Mouse (Mus musculus) bone marrow macrophage, adult 2 months (primary cell): Measurements from ENCODE around the gene Fkbp15.

ENCODE experiments used
- CTCF ChIP-seq: IDR thresholded peaks from 2 replicates; pipeline ENCODE4 v1.5.1; 2012; ENCODE audit warnings: low read depth, mild to moderate bottlenecking, low read length, moderate library complexity
- POLR2A ChIP-seq: IDR thresholded peaks from 2 replicates; pipeline ENCODE4 v1.6.1; 2012; ENCODE audit warnings: mild to moderate bottlenecking, low read depth, low read length, borderline replicate concordance

DNA sequence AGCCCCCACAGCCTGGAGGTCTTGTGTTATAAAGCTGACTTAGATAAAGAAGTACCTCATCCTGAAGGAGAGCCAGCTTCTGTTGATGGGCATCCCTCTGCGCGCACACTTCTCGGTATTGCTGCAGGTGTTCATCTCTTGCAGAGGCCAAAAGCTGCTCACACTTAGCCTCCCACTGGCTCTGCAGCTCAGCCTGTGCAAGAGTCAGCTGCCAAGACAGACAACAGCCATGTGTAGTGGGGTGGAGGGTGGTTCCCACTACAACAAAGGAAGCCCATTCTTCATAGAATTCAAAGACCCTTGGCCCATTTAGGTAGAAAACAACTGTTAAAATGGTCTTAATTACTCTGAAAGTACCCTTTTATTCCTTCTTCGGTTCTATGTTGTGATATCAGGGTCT lies 53.5 kb downstream of the Fkbp15 start:
- no peak for TF ChIP-seq CTCF
- no peak for TF ChIP-seq POLR2A
